Mouse (Mus musculus): Measurements from ENCODE around the gene Ldhal6b.

- no peak for TF ChIP-seq E2F4 (IDR thresholded peaks at IDR 0.05; ENCODE audit: borderline replicate concordance, low read depth, low read length)
- no peak for TF ChIP-seq POLR2A (IDR thresholded peaks at IDR 0.05; ENCODE audit: control insufficient read depth in 1 of 2, insufficient read depth in 1 of 2, low read depth in 1 of 2, low read length in 2 of 2, poor library complexity in 1 of 2)
- no peak for TF ChIP-seq CHD2 (IDR thresholded peaks at IDR 0.05; ENCODE audit: low read length)
- no peak for TF ChIP-seq EP300 (IDR thresholded peaks at IDR 0.05; ENCODE audit: low read depth in 1 of 2, low read length in 2 of 2)
- no peak for TF ChIP-seq CTCF (IDR thresholded peaks at IDR 0.05 in 2 of 3, conservative IDR thresholded peaks at IDR 0.05 in 1 of 3; ENCODE audit: control insufficient read depth in 1 of 3, insufficient read depth in 1 of 3, low read depth in 2 of 3, low read length in 3 of 3, poor library complexity in 1 of 3, severe bottlenecking in 1 of 3)
Observed at GRCm38 (mm10) chr17:5400435-5401090, 18.0 kb downstream of the Ldhal6b start.

All from MEL (cell line).